Mouse (Mus musculus): ENCODE measurements at regions not wholly inside any gene's neighbourhood (a gene's known extent, or its start where the extent isn't known, plus 50 kb on each side); places are given as distances from the start of the nearest gene placed in this dataset.

GRCm38 (mm10) chr9:47426712-47427111 lies 103.3 kb upstream of the Cadm1 start:
- H3K9ac ChIP-seq (ENCODE audit: low read depth, low read length), result no peak overlapping the region
- DNase-seq (ENCODE audit: extremely low read depth, low read depth, low spot score), result no peak
- H3K36me3 ChIP-seq (ENCODE audit: control insufficient read depth, insufficient read depth, low read length), result no peaks in the 10 kb centered on the region
- H3K4me3 ChIP-seq (ENCODE audit: insufficient read depth, low read depth, low read length), result no peak overlapping the region
- TF ChIP-seq POLR2A (IDR thresholded peaks at IDR 0.05; ENCODE audit: extremely low read depth, insufficient read depth, low read length) (no peak), CTCF (IDR thresholded peaks at IDR 0.05; ENCODE audit: low read depth, low read length) (no peak)
- H3K27me3 ChIP-seq (ENCODE audit: control insufficient read depth, insufficient read depth, low read length), result no peaks in the 10 kb centered on the region
- H3K27ac ChIP-seq (replicated peaks; ENCODE audit: insufficient read depth, low read depth, low read length), result no peak overlapping the region
- 97% methylated on average over 5 of the region's 5 CpGs for WGBS
- peaks cover 30% of the 10 kb centered on the region for H3K4me1 ChIP-seq (ENCODE audit: control insufficient read depth, insufficient read depth, low read length)
- no peaks in the 10 kb centered on the region for H3K79me2 ChIP-seq (ENCODE audit: control insufficient read depth, insufficient read depth, low read length)

- Histone ChIP-seq H3K4me1 (ENCODE audit: control insufficient read depth, insufficient read depth, low read length) (peaks cover 16% of the 10 kb centered on the region), H3K79me2 (ENCODE audit: control insufficient read depth, insufficient read depth, low read length) (no peaks in the 10 kb centered on the region), H3K9ac (ENCODE audit: low read depth, low read length) (no peak overlapping the region), H3K36me3 (ENCODE audit: control insufficient read depth, insufficient read depth, low read length) (no peaks in the 10 kb centered on the region), H3K27me3 (ENCODE audit: control insufficient read depth, insufficient read depth, low read length) (no peaks in the 10 kb centered on the region), H3K27ac (replicated peaks; ENCODE audit: insufficient read depth, low read depth, low read length) (no peak overlapping the region), H3K4me3 (ENCODE audit: insufficient read depth, low read depth, low read length) (no peak overlapping the region)
- no peak for TF ChIP-seq POLR2A (IDR thresholded peaks at IDR 0.05; ENCODE audit: extremely low read depth, insufficient read depth, low read length)
- TF ChIP-seq CTCF (IDR thresholded peaks at IDR 0.05; ENCODE audit: low read depth, low read length), result no peak
- no peak for DNase-seq (ENCODE audit: extremely low read depth, low read depth, low spot score)
- 76% methylated on average over 8 of the region's 8 CpGs for WGBS
Observed at GRCm38 (mm10) chr9:47428710-47429341, 101.1 kb upstream of the Cadm1 start.

DNA sequence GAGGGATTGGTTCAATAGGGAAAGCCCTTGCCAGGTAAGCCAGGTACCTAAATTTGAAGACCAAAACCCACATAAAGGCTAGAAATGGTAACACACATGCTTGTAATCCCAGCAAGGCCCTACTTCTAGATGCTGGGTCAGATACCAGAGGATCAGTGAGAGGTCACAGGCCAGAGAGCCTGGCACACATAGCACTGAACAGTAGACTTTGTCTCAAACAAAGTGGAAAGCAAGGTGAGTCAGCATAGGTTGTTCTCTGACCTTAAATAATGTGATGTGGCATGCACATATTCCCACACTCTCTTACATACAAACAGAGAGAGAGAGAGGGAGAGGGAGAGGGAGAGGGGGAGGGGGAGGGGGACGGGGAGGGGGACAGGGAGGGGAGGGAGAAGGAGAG lies 100.3 kb upstream of the Cadm1 start:
- Histone ChIP-seq H3K79me2 (ENCODE audit: control insufficient read depth, insufficient read depth, low read length) (no peaks in the 10 kb centered on the region), H3K27ac (replicated peaks; ENCODE audit: insufficient read depth, low read depth, low read length) (no peak overlapping the region), H3K36me3 (ENCODE audit: control insufficient read depth, insufficient read depth, low read length) (no peaks in the 10 kb centered on the region), H3K4me3 (ENCODE audit: insufficient read depth, low read depth, low read length) (no peak overlapping the region), H3K4me1 (ENCODE audit: control insufficient read depth, insufficient read depth, low read length) (peaks cover 12% of the 10 kb centered on the region), H3K9ac (ENCODE audit: low read depth, low read length) (no peak overlapping the region), H3K27me3 (ENCODE audit: control insufficient read depth, insufficient read depth, low read length) (no peaks in the 10 kb centered on the region)
- peak; percentile 93 for DNase-seq (ENCODE audit: extremely low read depth, low read depth, low spot score)
- TF ChIP-seq POLR2A (IDR thresholded peaks at IDR 0.05; ENCODE audit: extremely low read depth, insufficient read depth, low read length) (no peak), CTCF (IDR thresholded peaks at IDR 0.05; ENCODE audit: low read depth, low read length) (no peak)
- no CpG with 5 or more reads among the region's 1 CpGs for WGBS

DNA sequence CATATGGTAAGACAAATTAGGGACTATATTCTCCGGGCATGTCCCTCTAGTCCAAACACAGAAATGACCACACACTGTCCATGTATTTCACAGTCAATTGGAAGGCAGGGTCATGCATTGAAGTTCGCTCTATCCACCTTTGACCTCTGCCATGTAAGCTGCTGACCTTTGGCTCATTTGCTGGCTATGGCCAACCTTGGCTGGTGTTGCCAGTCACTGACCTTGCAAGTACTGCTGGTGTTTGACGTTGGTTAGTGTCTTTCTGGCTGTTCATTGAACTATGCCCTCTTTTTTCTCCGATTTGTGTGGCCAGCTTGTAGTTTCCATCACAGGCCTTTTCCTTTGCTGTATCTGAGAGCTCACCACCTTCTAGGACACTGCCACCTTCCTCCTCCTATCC lies 97.3 kb upstream of the Cadm1 start:
- peak; percentile 100 for DNase-seq (ENCODE audit: extremely low read depth, low read depth, low spot score)
- H3K9ac ChIP-seq (ENCODE audit: low read depth, low read length), result peak overlapping the region; percentile 28; the same call in 1 of the 2 replicates
- no peak overlapping the region for H3K4me3 ChIP-seq (ENCODE audit: insufficient read depth, low read depth, low read length)
- WGBS, result 24% methylated on average over 4 of the region's 4 CpGs
- H3K27ac ChIP-seq (replicated peaks; ENCODE audit: insufficient read depth, low read depth, low read length), result peak overlapping the region; percentile 83
- H3K36me3 ChIP-seq (ENCODE audit: control insufficient read depth, insufficient read depth, low read length), result no peaks in the 10 kb centered on the region
- no peaks in the 10 kb centered on the region for H3K27me3 ChIP-seq (ENCODE audit: control insufficient read depth, insufficient read depth, low read length)
- H3K4me1 ChIP-seq (ENCODE audit: control insufficient read depth, insufficient read depth, low read length), result peaks cover 11% of the 10 kb centered on the region
- H3K79me2 ChIP-seq (ENCODE audit: control insufficient read depth, insufficient read depth, low read length), result no peaks in the 10 kb centered on the region
- TF ChIP-seq POLR2A (IDR thresholded peaks at IDR 0.05; ENCODE audit: extremely low read depth, insufficient read depth, low read length) (no peak), CTCF (IDR thresholded peaks at IDR 0.05; ENCODE audit: low read depth, low read length) (no peak)

- no peaks in the 10 kb centered on the region for H3K79me2 ChIP-seq (ENCODE audit: control insufficient read depth, insufficient read depth, low read length)
- peaks cover 11% of the 10 kb centered on the region for H3K4me1 ChIP-seq (ENCODE audit: control insufficient read depth, insufficient read depth, low read length)
- no peaks in the 10 kb centered on the region for H3K27me3 ChIP-seq (ENCODE audit: control insufficient read depth, insufficient read depth, low read length)
- no peaks in the 10 kb centered on the region for H3K36me3 ChIP-seq (ENCODE audit: control insufficient read depth, insufficient read depth, low read length)
- no peak overlapping the region; the same call in 1 of the 2 replicates for H3K9ac ChIP-seq (ENCODE audit: low read depth, low read length)
- peak overlapping the region; percentile 83 for H3K27ac ChIP-seq (replicated peaks; ENCODE audit: insufficient read depth, low read depth, low read length)
- WGBS, result 23% methylated on average over 2 of the region's 2 CpGs
- H3K4me3 ChIP-seq (ENCODE audit: insufficient read depth, low read depth, low read length), result no peak overlapping the region
- DNase-seq (ENCODE audit: extremely low read depth, low read depth, low spot score), result peak; percentile 83
- TF ChIP-seq CTCF (IDR thresholded peaks at IDR 0.05; ENCODE audit: low read depth, low read length) (no peak), POLR2A (IDR thresholded peaks at IDR 0.05; ENCODE audit: extremely low read depth, insufficient read depth, low read length) (no peak)
Observed at GRCm38 (mm10) chr9:47433185-47433584, 96.8 kb upstream of the Cadm1 start.

DNA sequence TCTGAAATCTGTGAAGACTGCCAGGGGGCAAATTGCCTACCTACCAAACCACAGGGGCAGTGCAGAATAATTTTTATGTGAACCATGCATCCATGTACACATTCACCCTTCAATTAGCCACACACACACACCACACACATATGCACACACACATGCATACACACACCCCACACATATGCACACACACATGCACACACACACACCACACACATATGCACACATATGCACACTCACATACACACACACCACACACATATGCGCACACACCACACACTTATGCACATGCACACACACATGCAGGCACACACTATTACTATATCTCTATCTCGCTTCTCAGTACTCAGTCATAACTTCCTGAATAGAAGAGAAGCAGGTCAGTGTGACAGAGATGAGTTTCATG lies 95.9 kb upstream of the Cadm1 start:
- Histone ChIP-seq H3K36me3 (ENCODE audit: control insufficient read depth, insufficient read depth, low read length) (no peaks in the 10 kb centered on the region), H3K27me3 (ENCODE audit: control insufficient read depth, insufficient read depth, low read length) (no peaks in the 10 kb centered on the region), H3K4me3 (ENCODE audit: insufficient read depth, low read depth, low read length) (no peak overlapping the region), H3K27ac (replicated peaks; ENCODE audit: insufficient read depth, low read depth, low read length) (no peak overlapping the region), H3K9ac (ENCODE audit: low read depth, low read length) (no peak overlapping the region), H3K79me2 (ENCODE audit: control insufficient read depth, insufficient read depth, low read length) (no peaks in the 10 kb centered on the region), H3K4me1 (ENCODE audit: control insufficient read depth, insufficient read depth, low read length) (peaks cover 11% of the 10 kb centered on the region)
- no peak for DNase-seq (ENCODE audit: extremely low read depth, low read depth, low spot score)
- 95% methylated on average over 2 of the region's 2 CpGs for WGBS
- no peak for TF ChIP-seq POLR2A (IDR thresholded peaks at IDR 0.05; ENCODE audit: extremely low read depth, insufficient read depth, low read length)
- TF ChIP-seq CTCF (IDR thresholded peaks at IDR 0.05; ENCODE audit: low read depth, low read length), result no peak
